Mouse (Mus musculus): ENCODE data around the gene Olfr1385. TPM values are rescaled to one million over a fixed set of nuclear protein-coding genes. Genes with fewer than 3 reads are reported as not detected.
"Not testable (repeated sequence)": the region's sequence is repeated elsewhere in the genome, so short reads cannot be mapped to it uniquely, and the experiment has no call there.

Gene Olfr1385
- polyA plus RNA-seq (2014; fragmentation: Nextera tagmentation; extraction: Ambion mirVana): not detected in 2 replicates

DNA sequence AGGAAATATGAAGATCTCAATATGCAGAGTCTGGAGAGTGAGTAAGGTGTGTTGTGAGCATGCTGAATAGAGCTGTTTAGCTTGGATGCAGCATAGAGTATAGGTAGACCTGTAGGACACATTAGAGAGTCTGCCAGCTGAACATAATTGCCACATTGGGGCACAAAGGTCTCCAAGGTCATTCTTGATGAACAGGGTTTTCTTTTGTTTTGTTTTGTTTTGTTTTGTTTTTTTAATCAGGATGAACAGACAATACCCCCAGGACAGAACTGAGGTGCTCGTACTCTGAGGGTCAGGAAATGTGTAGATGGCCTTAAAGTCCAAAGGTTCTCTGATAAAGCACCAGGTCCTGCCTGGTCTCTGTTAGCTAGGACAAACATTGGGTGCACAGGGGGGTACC lies at the start of gene Olfr1385:
Olfr1385 (plus strand) TSS at position 301 of the 400 bp plus-strand sequence.
- WGBS: 71% methylated on average over 1 of the region's 1 CpGs
- DNase-seq (ENCODE audit: low spot score); H3K4me2 ChIP-seq (ENCODE audit: low read depth, low read length); H3K27me3 ChIP-seq (ENCODE audit: control insufficient read depth, insufficient read depth, low read length); H3K4me3 ChIP-seq (ENCODE audit: low read depth, low read length); H3K36me3 ChIP-seq (replicated peaks; ENCODE audit: control insufficient read depth, insufficient read depth, low read depth, low read length); ATAC-seq (replicated peaks; ENCODE audit: insufficient number of reproducible peaks, low FRiP score, low TSS enrichment, low read depth); H3K9me3 ChIP-seq (replicated peaks; ENCODE audit: control insufficient read depth, low read length); H3K27ac ChIP-seq (replicated peaks; ENCODE audit: low read depth, low read length); H3K4me1 ChIP-seq (ENCODE audit: control insufficient read depth, insufficient read depth, low read length); H3K9ac ChIP-seq (replicated peaks; ENCODE audit: low read length): not testable (repeated sequence)

DNA sequence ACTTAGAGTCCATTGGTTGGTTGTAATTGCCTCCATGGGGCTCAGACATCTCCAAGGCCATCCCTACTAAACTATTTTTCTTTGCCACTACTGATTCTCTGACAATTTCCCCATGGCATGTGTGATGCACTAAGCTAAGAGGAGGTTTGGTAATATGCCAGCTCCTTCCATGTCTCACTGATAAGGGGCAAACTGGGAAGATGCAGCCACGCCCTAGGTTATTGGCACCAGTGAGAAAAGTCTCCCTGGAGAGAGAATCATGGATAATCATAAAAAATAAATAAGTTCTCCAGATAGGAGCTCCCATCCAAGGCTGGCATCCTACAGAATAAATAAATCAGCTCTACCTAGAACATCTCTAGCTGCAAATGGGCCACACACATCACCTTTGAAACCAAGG lies 33.8 kb upstream of the Olfr1385 start, which contains the start of gene Olfr1387:
Olfr1387 (plus strand) TSS at position 301 of the 400 bp plus-strand sequence.
- 81% methylated on average over 1 of the region's 1 CpGs for WGBS
- Histone ChIP-seq H3K4me1 (ENCODE audit: control insufficient read depth, insufficient read depth, low read length) (no peaks in the 10 kb centered on the region), H3K9me3 (replicated peaks; ENCODE audit: control insufficient read depth, low read length) (no peaks in the 10 kb centered on the region), H3K9ac (replicated peaks; ENCODE audit: low read length) (no peak within 1 kb of the TSS), H3K4me2 (ENCODE audit: low read depth, low read length) (no peak within 1 kb of the TSS), H3K27me3 (ENCODE audit: control insufficient read depth, insufficient read depth, low read length) (no peaks in the 10 kb centered on the region), H3K27ac (replicated peaks; ENCODE audit: low read depth, low read length) (no peak within 1 kb of the TSS), H3K36me3 (replicated peaks; ENCODE audit: control insufficient read depth, insufficient read depth, low read depth, low read length) (no peaks in the 10 kb centered on the region), H3K4me3 (ENCODE audit: low read depth, low read length) (no peak within 1 kb of the TSS)
- no peak for ATAC-seq (replicated peaks; ENCODE audit: insufficient number of reproducible peaks, low FRiP score, low TSS enrichment, low read depth)
- no peak for DNase-seq (ENCODE audit: low spot score)

DNA sequence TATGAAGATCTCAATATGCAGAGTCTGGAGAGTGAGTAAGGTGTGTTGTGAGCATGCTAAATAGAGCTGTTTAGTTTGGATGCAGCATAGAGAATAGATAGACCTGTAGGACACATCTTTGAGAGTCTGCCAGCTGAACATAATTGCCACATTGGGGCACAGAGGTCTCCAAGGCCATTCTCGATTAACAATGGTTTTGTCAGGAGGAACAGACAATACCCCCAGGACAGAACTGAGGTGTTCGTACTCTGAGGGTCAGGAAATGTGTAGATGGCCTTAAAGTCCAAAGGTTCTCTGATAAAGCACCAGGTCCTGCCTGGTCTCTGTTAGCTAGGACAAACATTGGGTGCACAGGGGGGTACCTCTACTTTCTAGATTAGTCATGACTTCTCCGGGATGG lies 24.1 kb upstream of the Olfr1385 start, which contains the start of gene Olfr1386:
Olfr1386 (plus strand) TSS at position 301 of the 400 bp plus-strand sequence.
- ATAC-seq (replicated peaks; ENCODE audit: insufficient number of reproducible peaks, low FRiP score, low TSS enrichment, low read depth); H3K27me3 ChIP-seq (ENCODE audit: control insufficient read depth, insufficient read depth, low read length); H3K9ac ChIP-seq (replicated peaks; ENCODE audit: low read length); H3K36me3 ChIP-seq (replicated peaks; ENCODE audit: control insufficient read depth, insufficient read depth, low read depth, low read length); H3K27ac ChIP-seq (replicated peaks; ENCODE audit: low read depth, low read length); H3K4me1 ChIP-seq (ENCODE audit: control insufficient read depth, insufficient read depth, low read length); DNase-seq (ENCODE audit: low spot score); H3K4me3 ChIP-seq (ENCODE audit: low read depth, low read length); H3K9me3 ChIP-seq (replicated peaks; ENCODE audit: control insufficient read depth, low read length); H3K4me2 ChIP-seq (ENCODE audit: low read depth, low read length): not testable (repeated sequence)
- WGBS: 79% methylated on average over 2 of the region's 3 CpGs

DNA sequence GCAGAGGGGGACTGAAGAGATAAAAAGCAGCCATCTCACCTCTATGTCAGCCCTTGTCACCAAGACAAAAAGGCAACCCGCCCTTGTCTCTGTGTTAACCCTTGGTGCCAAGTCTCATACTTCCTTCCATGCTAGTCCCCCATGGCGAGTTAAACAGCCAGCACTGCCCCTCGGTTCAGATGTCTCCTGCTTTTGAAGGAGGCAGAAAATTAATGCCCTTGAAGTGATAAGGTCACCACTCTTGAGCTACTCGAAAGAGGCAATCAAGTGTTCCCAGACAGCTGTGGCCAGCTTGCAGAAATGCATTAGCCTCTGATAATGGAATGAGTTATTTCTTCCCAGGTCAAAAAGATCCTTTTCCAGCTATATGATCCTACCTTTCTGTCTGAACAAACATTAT lies 2.9 kb upstream of the Olfr1385 start:
- Histone ChIP-seq H3K27me3 (ENCODE audit: control insufficient read depth, insufficient read depth, low read length) (no peaks in the 10 kb centered on the region), H3K9ac (replicated peaks; ENCODE audit: low read length) (no peak overlapping the region), H3K4me1 (ENCODE audit: control insufficient read depth, insufficient read depth, low read length) (no peaks in the 10 kb centered on the region), H3K4me2 (ENCODE audit: low read depth, low read length) (no peak overlapping the region), H3K9me3 (replicated peaks; ENCODE audit: control insufficient read depth, low read length) (no peaks in the 10 kb centered on the region), H3K4me3 (ENCODE audit: low read depth, low read length) (no peak overlapping the region), H3K27ac (replicated peaks; ENCODE audit: low read depth, low read length) (no peak overlapping the region), H3K36me3 (replicated peaks; ENCODE audit: control insufficient read depth, insufficient read depth, low read depth, low read length) (no peaks in the 10 kb centered on the region)
- WGBS: 56% methylated on average over 4 of the region's 4 CpGs
- no peak for DNase-seq (ENCODE audit: low spot score)
- no peak for ATAC-seq (replicated peaks; ENCODE audit: insufficient number of reproducible peaks, low FRiP score, low TSS enrichment, low read depth)

DNA sequence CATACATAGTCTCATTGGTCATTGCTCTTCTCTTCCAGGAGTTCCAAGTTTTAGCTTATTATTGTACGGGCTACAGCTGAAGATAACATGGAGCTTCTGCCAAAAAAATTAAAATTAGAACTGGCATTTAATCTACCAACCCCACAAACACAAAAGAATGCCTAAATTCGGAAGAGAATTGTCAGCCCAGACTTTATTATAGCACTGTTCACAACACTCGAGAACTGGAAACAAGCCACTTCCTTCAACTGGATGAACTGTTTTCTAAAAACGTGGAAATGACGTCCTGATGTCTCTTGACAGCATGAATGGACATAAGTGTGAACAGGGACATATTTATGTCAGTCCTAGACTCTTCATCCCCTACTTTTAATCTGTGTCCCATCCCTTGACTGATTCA lies 29.2 kb downstream of the Olfr1385 start:
- ATAC-seq (replicated peaks; ENCODE audit: insufficient number of reproducible peaks, low FRiP score, low TSS enrichment, low read depth) (no peak), DNase-seq (ENCODE audit: low spot score) (no peak)
- H3K4me3 ChIP-seq (ENCODE audit: low read depth, low read length): no peak overlapping the region
- H3K4me1 ChIP-seq (ENCODE audit: control insufficient read depth, insufficient read depth, low read length): no peaks in the 10 kb centered on the region
- no peak overlapping the region for H3K4me2 ChIP-seq (ENCODE audit: low read depth, low read length)
- no peak overlapping the region for H3K9ac ChIP-seq (replicated peaks; ENCODE audit: low read length)
- 71% methylated on average over 5 of the region's 5 CpGs for WGBS
- H3K27me3 ChIP-seq (ENCODE audit: control insufficient read depth, insufficient read depth, low read length): no peaks in the 10 kb centered on the region
- H3K36me3 ChIP-seq (replicated peaks; ENCODE audit: control insufficient read depth, insufficient read depth, low read depth, low read length): no peaks in the 10 kb centered on the region
- no peaks in the 10 kb centered on the region for H3K9me3 ChIP-seq (replicated peaks; ENCODE audit: control insufficient read depth, low read length)
- no peak overlapping the region for H3K27ac ChIP-seq (replicated peaks; ENCODE audit: low read depth, low read length)

DNA sequence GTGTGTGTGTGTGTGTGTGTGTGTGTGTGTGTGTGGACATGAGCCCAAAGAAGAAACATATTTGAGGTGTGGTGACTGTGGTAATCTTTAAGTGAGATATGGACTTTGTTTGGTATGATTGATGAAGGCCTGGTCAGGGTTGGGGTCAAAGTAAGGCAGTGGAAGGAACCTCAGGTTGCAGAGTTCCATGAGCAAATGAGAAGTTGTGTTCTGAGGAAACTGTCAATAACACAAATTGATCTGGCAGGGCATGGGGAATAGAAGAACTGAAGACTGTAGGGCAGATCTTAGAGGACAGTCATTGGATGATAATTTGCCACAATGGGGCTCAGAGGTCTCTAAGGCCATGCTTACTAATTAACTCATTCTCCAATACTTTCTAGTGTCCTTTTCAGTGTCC lies 30.5 kb downstream of the Olfr1385 start, which contains the start of gene Olfr1383:
Olfr1383 (plus strand) TSS at position 301 of the 400 bp plus-strand sequence.
- Histone ChIP-seq H3K36me3 (replicated peaks; ENCODE audit: control insufficient read depth, insufficient read depth, low read depth, low read length) (no peaks in the 10 kb centered on the region), H3K9ac (replicated peaks; ENCODE audit: low read length) (no peak within 1 kb of the TSS), H3K27me3 (ENCODE audit: control insufficient read depth, insufficient read depth, low read length) (no peaks in the 10 kb centered on the region), H3K9me3 (replicated peaks; ENCODE audit: control insufficient read depth, low read length) (no peaks in the 10 kb centered on the region), H3K4me2 (ENCODE audit: low read depth, low read length) (no peak within 1 kb of the TSS), H3K4me1 (ENCODE audit: control insufficient read depth, insufficient read depth, low read length) (no peaks in the 10 kb centered on the region), H3K4me3 (ENCODE audit: low read depth, low read length) (no peak within 1 kb of the TSS), H3K27ac (replicated peaks; ENCODE audit: low read depth, low read length) (no peak within 1 kb of the TSS)
- DNase-seq (ENCODE audit: low spot score): no peak
- ATAC-seq (replicated peaks; ENCODE audit: insufficient number of reproducible peaks, low FRiP score, low TSS enrichment, low read depth): no peak

DNA sequence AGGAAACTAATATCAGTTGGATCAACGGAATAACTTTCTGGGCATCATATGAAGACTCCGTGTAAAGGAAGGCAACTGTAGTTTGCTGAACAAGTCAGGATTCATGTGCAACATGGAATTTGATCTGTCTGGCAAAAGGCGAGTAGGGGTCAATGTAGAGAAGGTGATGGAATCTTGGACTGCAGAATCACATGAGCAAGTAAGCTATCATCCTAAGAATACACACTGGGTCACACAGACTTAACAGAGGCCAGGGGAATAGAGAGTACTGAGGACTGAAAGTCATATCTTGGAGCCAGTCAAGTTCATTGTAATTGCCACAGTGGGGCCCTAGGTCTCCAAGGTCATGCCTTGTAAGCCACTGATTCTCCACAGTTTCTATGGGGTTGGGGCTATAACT lies 39.1 kb downstream of the Olfr1385 start, which contains the start of gene Olfr1382:
Olfr1382 (plus strand) TSS at position 301 of the 400 bp plus-strand sequence.
- no peaks in the 10 kb centered on the region for H3K4me1 ChIP-seq (ENCODE audit: control insufficient read depth, insufficient read depth, low read length)
- DNase-seq (ENCODE audit: low spot score) (no peak), ATAC-seq (replicated peaks; ENCODE audit: insufficient number of reproducible peaks, low FRiP score, low TSS enrichment, low read depth) (no peak)
- no peak within 1 kb of the TSS for H3K9ac ChIP-seq (replicated peaks; ENCODE audit: low read length)
- WGBS: 85% methylated on average over 3 of the region's 3 CpGs
- no peaks in the 10 kb centered on the region for H3K27me3 ChIP-seq (ENCODE audit: control insufficient read depth, insufficient read depth, low read length)
- no peak within 1 kb of the TSS for H3K4me3 ChIP-seq (ENCODE audit: low read depth, low read length)
- no peak within 1 kb of the TSS for H3K4me2 ChIP-seq (ENCODE audit: low read depth, low read length)
- no peaks in the 10 kb centered on the region for H3K9me3 ChIP-seq (replicated peaks; ENCODE audit: control insufficient read depth, low read length)
- no peaks in the 10 kb centered on the region for H3K36me3 ChIP-seq (replicated peaks; ENCODE audit: control insufficient read depth, insufficient read depth, low read depth, low read length)
- H3K27ac ChIP-seq (replicated peaks; ENCODE audit: low read depth, low read length): no peak within 1 kb of the TSS

DNA sequence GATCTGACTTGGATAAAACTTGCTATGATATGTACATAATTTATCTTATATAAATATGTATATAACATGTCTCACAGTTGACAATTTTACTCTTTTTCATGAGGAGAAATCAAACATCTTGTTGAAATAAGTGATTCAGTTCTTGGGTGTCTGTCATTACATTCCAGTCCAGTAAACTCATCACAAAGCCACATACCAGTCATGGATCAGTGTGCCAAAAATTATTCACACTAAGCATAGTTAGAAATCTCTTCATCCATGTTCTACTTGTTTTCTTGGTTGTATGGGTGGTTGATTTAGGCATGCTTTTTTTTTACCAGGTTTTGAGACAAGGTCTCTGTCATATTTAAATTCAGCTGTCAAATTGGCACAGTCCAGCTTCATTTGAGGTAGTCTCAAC lies 43.9 kb downstream of the Olfr1385 start:
- H3K9me3 ChIP-seq (replicated peaks; ENCODE audit: control insufficient read depth, low read length): no peaks in the 10 kb centered on the region
- H3K4me2 ChIP-seq (ENCODE audit: low read depth, low read length): no peak overlapping the region
- no peak overlapping the region for H3K9ac ChIP-seq (replicated peaks; ENCODE audit: low read length)
- no peaks in the 10 kb centered on the region for H3K4me1 ChIP-seq (ENCODE audit: control insufficient read depth, insufficient read depth, low read length)
- H3K27ac ChIP-seq (replicated peaks; ENCODE audit: low read depth, low read length): no peak overlapping the region
- H3K4me3 ChIP-seq (ENCODE audit: low read depth, low read length): no peak overlapping the region
- no peaks in the 10 kb centered on the region for H3K36me3 ChIP-seq (replicated peaks; ENCODE audit: control insufficient read depth, insufficient read depth, low read depth, low read length)
- DNase-seq (ENCODE audit: low spot score) (no peak), ATAC-seq (replicated peaks; ENCODE audit: insufficient number of reproducible peaks, low FRiP score, low TSS enrichment, low read depth) (no peak)
- no peaks in the 10 kb centered on the region for H3K27me3 ChIP-seq (ENCODE audit: control insufficient read depth, insufficient read depth, low read length)

Measured in embryonic facial prominence, embryonic 11.5 days (tissue).